Mouse (Mus musculus) CH12.LX (cell line): ENCODE results near the gene Fam19a1.

Source experiments
- CHD2 ChIP-seq: IDR thresholded peaks from 2 replicates; pipeline ENCODE4 v1.6.1; 2011; ENCODE audit warnings: low read length, improper control_type of control experiment
- CTCF ChIP-seq, 2 experiments: IDR thresholded peaks in 1 of 2; conservative IDR thresholded peaks in 1 of 2; 2 replicates each; pipeline ENCODE4 v1.5.1; 2011 to 2012; ENCODE audit warnings: low read depth in 2 of 2, low read length in 2 of 2, improper control_type of control experiment in 1 of 2, inconsistent platforms in 1 of 2, mild to moderate bottlenecking in 1 of 2, moderate library complexity in 1 of 2
- MYC ChIP-seq: IDR thresholded peaks from 2 replicates; pipeline ENCODE4 v1.6.1; 2011; ENCODE audit warnings: low read depth, mild to moderate bottlenecking, improper control_type of control experiment, low read length
- NRF1 ChIP-seq: IDR thresholded peaks from 2 replicates; pipeline ENCODE4 v1.6.1; 2014; ENCODE audit warnings: low read depth, mild to moderate bottlenecking, inconsistent platforms, low read length, improper control_type of control experiment, moderate library complexity
- SMC3 ChIP-seq: IDR thresholded peaks from 2 replicates; pipeline ENCODE4 v1.6.1; 2011; ENCODE audit warnings: low read depth, low read length, improper control_type of control experiment
- TBP ChIP-seq: conservative IDR thresholded peaks from 2 replicates; pipeline ENCODE4 v1.6.1; 2011; ENCODE audit warnings: low read depth, low read length, improper control_type of control experiment
- USF1 ChIP-seq: IDR thresholded peaks from 2 replicates; pipeline ENCODE4 v1.6.1; 2014; ENCODE audit warnings: low read depth, mild to moderate bottlenecking, inconsistent platforms, low read length, improper control_type of control experiment

DNA sequence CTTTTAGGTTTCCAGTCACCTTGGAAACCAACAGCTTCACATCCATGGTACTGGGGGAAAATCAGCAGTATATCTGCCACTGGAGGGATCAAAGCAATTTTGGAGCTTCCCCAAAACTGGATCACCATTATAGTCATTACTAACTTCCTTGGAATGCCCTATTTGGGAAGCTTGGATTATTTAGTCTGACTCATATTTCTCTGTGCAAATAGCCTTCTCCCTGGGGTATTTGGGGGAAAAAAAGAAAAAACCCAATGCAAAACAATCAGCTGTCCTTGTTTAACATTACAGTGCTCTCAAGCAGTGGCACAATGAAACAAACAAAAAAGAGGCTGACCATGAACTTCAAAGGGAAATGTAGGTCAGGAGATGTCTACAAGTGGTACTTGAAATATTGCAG is 155.8 kb downstream of the Fam19a1 start:
- TF ChIP-seq SMC3 (no peak), CTCF (conservative IDR thresholded peaks at IDR 0.05 in 1 of 2, IDR thresholded peaks at IDR 0.05 in 1 of 2; ENCODE audit: low read depth in 2 of 2, low read length in 2 of 2) (no peak), NRF1 (no peak), MYC (no peak), CHD2 (no peak), USF1 (no peak), TBP (no peak)
